Mouse (Mus musculus) CD4-positive, CD25-positive, alpha-beta regulatory T cell, adult 2 months (primary cell): ENCODE data around the gene Olfr792.

ENCODE experiments used
- DNase-seq: peaks from one replicate; pipeline ENCODE4 v3.0.0-alpha.2; 2012; ENCODE audit warnings: low read depth, low spot score

Olfr792 gene

DNA sequence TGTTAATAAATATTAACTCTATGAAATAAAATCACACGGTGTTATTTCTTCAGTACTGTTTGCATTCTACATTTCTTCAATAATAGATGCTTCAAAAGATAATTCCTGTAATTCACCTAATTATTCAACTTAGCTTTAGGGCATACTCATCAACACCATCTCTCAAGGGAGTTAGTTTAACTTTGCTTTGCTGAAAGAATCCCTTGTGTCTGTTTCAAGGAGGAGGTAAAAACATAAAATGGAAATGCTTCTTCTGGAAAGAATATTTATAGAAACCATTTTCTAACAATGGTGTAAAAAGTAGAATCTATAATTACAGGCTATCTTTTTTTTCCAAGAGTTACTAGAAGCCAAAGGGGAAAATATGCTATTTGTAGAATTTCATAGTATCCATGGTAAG, at the start of gene Olfr792:
Gene Olfr792 (plus strand): TSS at position 301 of the 400 bp plus-strand sequence.
- DNase-seq, result no peak

DNA sequence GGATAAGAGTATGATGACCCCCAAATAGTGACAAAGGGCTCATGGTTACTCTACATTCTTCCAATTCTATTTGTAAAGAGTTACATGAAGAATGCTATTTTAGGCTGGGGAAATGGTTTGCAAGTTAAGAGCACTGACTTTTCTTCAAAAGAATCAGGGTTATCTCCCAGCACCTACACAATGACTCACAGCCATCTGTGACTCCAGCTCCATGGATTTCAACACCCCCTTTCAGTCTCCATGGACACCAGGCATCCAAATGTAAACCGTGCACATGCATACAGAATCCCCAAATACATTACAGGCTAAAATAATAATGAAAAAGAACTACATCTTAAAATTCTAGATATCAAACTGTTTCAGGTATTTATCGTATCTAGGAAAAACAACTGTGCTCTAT, 48.9 kb upstream of the Olfr792 start:
- DNase-seq, result no peak

GRCm38 (mm10) chr10:129498192-129498591, 40.8 kb upstream of the Olfr792 start, which contains the start of gene Olfr790:
TSS of gene Olfr790 (plus strand) at chr10:129498492.
- no peak for DNase-seq

DNA sequence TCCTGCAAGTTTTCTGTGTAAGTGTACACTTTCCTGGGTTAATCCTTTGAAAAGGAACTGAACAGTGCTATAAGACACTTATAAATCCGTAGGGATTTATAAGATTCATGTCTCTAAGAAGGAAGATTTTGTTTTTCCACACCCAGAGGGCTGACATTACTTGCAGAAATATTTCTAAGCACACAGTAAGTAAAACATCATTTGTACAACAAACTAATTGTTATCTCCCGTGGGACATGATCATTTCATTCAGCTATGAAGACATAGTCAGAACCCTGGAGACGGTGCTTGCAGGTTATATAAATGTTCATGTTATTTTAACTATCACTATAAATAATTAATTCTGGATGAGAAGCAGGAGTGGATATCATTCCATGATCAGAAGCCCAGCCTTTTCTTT, 17.5 kb upstream of the Olfr792 start, which contains the start of gene Olfr791:
Gene Olfr791 (plus strand): TSS at position 301 of the 400 bp plus-strand sequence.
- DNase-seq, result no peak

GRCm38 (mm10) chr10:129549354-129549753, 10.4 kb downstream of the Olfr792 start:
- no peak for DNase-seq

DNA sequence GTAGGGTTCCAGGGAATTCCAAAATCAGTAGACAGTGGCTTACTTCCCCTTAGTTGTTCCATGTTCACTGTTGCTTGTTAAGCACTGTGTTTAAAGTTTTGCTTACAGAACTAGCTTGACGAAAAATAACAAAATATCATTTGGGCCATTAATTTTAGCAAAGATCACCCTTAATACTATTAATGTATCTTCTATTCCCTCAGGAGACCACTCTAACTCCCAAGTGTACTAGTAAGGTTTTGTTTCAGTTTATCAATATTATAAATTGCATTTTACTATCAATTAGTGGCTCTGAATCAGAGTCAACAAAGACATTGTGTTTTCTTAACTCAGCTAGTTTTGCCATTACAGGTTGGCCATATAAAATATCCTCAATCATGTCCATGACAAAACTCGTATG, 28.4 kb downstream of the Olfr792 start, which contains the start of gene Olfr794:
Gene Olfr794 (plus strand): TSS at position 301 of the 400 bp plus-strand sequence.
- no peak for DNase-seq

- no peak for DNase-seq
Measured at GRCm38 (mm10) chr10:129577066-129577465, 38.1 kb downstream of the Olfr792 start.
